Mouse (Mus musculus): ENCODE results near the gene Chrd.
A peak's percentile ranks its signal among the peaks of the same experiment; 100 is the strongest.

Gene Chrd

GRCm38 (mm10) chr16:20710370-20710769, 22.6 kb upstream of the Chrd start:
- DNase-seq (ENCODE audit: low spot score in 2 of 2) = no peak

GRCm38 (mm10) chr16:20710810-20711209, 22.1 kb upstream of the Chrd start:
- no peak for DNase-seq (ENCODE audit: low spot score in 2 of 2)

- no peak for DNase-seq (ENCODE audit: low spot score in 2 of 2)
Observed at GRCm38 (mm10) chr16:20712190-20712589, 20.7 kb upstream of the Chrd start.

DNA sequence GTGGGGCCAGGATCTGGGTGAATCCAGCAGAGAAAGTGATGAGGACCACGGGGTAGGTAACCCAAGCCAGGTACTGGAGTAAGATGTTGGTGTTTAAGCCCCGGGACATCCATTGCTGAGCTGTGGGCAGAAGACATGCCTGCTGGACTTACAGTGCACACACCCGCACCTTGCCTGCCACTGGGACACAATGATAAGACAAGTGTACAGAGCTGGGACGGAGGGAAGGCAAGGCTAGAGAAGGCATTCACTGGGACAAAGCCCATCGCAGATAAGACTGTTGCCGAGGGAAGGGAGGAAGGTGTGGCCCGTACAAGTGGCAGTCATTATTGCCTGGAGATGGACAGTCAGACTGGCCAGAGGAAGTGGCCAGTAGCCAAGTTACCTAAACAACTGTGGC, 20.0 kb upstream of the Chrd start:
- DNase-seq (ENCODE audit: low spot score in 2 of 2) = no peak

GRCm38 (mm10) chr16:20714307-20715080, 18.4 kb upstream of the Chrd start:
- DNase-seq (ENCODE audit: low spot score in 2 of 2) = no peak

DNA sequence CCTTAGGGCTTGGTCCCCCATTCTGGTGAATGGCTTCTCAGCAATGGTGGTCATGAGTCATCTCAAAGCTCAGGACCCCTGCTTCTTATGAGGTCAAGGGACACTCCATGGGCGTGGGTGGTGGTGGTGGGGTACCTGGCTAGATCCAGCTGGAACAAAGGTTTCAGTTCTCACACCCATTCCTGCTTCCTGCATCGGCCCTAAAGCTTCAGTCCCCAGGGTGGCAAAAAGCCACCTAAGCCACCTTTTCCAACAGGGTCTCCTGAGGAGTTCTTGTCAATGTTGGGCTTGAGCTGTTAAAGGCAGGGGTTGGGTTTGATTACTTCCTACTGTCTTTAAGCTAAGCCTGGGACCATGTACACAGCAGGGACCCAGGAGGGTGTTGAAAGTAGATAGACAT, 17.8 kb upstream of the Chrd start:
- no peak for DNase-seq (ENCODE audit: low spot score in 2 of 2)

- DNase-seq (ENCODE audit: low spot score in 2 of 2) = no peak
Observed at GRCm38 (mm10) chr16:20715566-20715965, 17.4 kb upstream of the Chrd start.

DNA sequence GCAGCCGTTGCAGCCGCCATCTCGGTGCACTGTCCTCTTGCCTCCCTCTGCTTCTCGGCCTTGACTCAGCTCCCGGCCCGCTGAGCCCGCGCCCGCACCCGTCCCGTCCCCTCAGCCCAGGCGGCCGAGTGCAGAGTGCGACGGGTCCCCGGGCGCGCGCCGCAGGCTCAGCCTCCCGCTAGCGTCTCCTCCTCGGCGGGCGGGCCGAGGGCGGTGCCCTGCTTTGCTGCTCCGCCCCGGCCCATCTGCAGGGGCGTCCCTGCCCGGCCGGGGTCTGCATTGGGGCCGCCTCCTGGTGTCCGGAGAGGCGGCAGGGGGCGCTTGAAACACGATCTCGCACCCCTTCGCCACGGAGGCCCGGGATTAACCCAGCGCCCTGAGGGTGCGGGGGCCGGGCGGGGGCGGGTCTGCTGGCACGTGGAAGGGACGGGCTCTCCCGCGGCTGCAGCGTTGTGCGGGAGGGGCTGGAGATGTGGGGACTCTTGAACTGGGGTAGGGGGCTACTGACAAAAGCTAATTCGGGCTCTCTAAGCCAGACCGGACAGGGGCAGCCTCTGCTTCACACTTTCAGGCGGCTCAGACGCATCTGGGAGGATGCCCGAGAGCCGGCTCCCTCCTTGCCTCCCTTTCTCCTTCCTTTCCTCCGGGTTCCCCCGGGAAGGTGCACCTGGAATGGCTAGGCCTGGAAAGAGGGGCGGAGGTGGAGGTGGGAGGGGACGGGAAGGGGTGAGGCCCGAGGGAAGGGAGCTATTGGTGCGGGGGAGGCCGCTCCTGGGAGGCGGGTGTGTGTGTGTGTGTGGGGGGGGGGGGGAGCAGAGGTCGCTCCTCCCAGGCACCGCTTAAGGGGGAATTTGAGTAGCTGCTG, 16.7 kb upstream of the Chrd start:
- peak; percentile 72 to 84 for DNase-seq (ENCODE audit: low spot score in 2 of 2)

GRCm38 (mm10) chr16:20716841-20717180, 16.1 kb upstream of the Chrd start:
- DNase-seq (ENCODE audit: low spot score in 2 of 2) = no peak

GRCm38 (mm10) chr16:20717181-20717977, 15.5 kb upstream of the Chrd start, which contains the start of the genes Polr2h and Clcn2:
Polr2h (plus strand) TSS chr16:20717665.
Clcn2 (minus strand) TSS chr16:20717746.
- peak; percentile 97 for DNase-seq (ENCODE audit: low spot score in 2 of 2)

DNA sequence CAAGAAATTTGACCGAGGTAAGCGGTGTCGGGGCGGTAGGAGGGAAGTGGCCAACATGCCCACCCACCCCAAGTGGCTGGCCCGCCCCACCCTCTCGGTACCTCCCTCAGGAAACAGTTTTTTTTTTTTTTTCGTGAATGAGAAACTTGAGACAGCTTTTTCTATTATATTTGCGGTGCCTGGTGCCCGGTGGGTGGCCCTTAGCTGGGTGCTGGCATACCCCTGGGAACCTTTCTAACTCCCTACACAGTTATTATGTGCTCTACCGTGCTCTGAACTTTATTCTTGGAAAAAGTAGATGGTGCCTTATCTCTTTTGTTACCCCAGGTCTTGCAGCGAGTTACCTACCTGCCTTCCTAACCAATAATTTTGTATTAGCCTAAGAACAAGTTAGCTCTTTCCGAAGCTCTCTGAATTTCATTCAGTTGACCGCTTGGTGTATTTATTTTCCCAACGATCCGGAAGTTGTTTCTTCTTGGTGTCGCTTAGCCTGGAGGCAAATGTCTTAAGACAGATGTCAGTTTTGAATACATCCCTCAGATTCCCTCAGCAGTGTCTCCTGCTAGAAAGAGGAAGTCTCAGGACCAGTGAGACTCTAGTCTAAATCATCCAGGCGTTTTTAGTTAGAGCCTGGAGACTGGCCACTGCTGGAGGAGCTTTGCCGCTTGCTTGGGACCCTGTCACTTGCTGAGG, 14.8 kb upstream of the Chrd start:
- no peak for DNase-seq (ENCODE audit: low spot score in 2 of 2)

GRCm38 (mm10) chr16:20721808-20722207, 11.1 kb upstream of the Chrd start:
- DNase-seq (ENCODE audit: low spot score in 2 of 2) = no peak

DNA sequence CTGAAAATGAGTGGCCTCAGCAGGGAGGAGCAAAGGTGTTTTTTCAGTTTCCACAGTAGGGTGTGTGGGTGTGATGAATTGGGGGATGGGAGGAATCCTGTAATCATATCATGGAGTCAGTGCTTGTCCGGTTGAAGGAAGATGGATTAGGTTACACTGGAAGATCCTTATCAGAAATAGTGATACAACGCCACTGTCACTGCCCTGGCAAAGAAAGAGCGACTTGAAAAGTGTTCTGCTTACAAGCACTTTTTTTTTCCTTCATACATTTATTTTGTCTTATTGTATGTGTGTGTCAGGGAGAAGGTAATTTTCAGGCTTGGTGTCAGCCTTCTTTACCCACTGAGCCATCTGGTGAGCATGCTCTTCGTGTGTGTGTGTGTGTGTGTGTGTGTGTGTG, 10.2 kb upstream of the Chrd start:
- no peak for DNase-seq (ENCODE audit: low spot score in 2 of 2)

- no peak for DNase-seq (ENCODE audit: low spot score in 2 of 2)
Observed at GRCm38 (mm10) chr16:20723247-20723646, 9.7 kb upstream of the Chrd start.

DNA sequence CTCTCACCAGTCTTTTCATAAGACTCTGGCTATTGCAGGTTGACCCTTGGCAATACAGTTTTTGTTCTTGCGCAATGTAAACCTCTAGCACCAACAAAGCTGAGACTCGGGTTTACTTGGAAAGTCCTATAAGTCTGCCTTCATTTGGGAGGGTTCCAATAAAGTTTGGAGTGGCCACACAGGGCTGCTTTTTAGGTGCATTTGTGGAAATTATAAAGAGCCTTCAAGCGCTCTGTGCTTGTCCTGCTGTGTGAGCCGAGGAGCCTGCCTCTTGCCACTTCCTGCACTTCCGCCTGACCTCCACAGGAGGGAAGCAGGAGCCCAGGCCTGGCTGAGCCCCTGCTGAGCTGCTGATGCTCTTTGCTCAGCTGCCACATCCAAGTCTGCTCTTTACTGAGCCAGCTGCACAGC, 8.6 kb upstream of the Chrd start:
- DNase-seq (ENCODE audit: low spot score in 2 of 2) = peak in 1 of 2 experiments; percentile 53

- no peak for DNase-seq (ENCODE audit: low spot score in 2 of 2)
Observed at GRCm38 (mm10) chr16:20725321-20725720, 7.6 kb upstream of the Chrd start.

DNA sequence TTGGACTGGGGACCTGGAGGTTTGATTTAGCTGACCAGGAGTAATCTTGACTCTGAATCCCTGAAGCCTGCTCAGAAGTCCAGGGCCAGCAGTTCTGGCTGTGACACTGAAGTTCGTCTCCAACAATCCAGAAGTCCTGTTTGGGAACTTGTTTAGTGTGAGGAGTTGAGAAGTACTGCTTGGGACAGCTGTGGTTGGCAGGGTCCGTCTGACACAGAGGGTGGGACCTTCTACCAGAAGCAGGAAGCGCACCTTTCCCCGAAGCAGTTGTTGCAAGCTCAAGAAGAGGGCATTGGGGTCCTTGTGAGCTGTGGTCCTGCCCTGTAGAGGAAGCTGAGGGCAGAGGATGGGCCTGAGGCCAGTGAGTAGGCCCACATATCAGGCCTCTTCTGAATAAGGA, 7.2 kb upstream of the Chrd start:
- no peak for DNase-seq (ENCODE audit: low spot score in 2 of 2)

DNA sequence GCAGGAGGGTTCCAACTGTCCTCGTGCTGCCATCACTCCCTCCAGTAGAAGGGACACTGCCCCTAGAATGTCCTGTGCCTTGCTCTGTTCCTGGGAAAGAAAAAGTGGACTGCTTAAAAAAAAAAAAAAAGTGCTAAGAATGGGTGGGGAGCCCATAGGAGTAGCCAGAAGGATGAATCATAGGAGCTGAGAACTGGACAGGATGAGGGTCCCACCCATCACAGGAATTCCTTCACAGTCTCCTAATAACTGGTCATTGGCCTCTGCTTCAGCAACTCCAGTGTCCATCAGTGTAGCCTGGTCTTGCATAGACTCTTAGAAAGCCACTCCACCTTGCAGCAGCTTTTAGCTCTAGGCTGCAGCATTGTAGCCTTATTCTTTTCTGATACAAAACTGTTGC, 6.5 kb upstream of the Chrd start:
- DNase-seq (ENCODE audit: low spot score in 2 of 2) = no peak

GRCm38 (mm10) chr16:20730293-20730711, 2.6 kb upstream of the Chrd start:
- no peak for DNase-seq (ENCODE audit: low spot score in 2 of 2)

DNA sequence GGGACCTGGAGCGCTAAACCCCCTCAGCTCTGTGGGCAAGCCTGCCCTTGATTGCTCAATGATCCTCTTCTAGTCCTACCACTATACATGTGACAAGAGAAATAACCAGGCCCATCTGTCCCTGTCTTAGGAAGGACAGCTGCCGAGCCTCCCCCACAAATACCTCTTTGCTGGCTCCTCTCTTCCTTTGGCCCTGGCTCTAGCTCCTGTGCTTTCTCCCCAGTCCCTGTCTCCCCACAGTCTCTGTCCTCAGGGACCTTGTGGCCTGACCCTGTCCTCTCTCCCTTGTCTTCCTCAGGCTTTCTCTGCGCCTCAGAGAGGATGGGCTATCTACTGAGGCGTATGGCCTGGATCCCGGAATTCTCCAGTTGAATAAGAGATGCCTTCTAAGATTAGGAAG, 1.2 kb upstream of the Chrd start:
- DNase-seq (ENCODE audit: low spot score in 2 of 2) = no peak

DNA sequence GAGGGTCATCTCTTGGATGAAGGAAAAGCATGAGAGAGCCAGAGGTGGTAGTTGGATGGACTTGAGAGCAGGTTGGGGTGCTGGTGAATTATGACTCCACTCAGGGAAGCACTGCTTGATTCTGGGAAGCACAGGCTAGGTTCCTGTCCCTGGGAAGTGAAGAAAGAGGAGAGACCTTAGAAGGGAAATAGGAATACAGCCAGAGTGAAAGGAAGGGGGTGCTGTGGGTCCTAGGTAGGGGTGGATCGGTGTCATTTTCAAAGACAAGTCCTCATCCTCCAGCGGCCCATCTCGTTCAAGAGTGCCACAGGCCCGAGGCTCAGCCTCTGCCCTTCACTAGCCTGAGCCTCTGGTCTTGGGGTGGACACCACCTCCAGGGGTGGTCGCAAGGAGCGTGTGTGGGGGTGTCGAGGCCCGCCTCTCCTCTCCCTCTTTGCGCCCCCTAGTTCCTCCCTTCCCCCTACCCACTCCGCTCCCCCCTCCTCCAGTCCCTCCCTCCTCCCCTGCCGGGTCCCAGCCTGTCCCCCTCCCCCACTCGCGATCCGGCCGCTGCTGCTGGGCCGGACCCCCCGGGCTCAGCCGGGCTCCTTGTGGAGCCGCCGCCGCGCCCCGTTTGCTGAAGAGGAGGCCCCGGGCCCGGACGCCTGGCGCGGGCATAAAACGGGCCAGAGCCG, 539 bp upstream of the Chrd start:
- DNase-seq (ENCODE audit: low spot score in 2 of 2) = peak in 1 of 2 experiments; percentile 43

All from frontal cortex, postnatal 10 days (tissue).